Mouse (Mus musculus): ENCODE measurements at regions not wholly inside any gene's neighbourhood (a gene's known extent, or its start where the extent isn't known, plus 50 kb on each side); places are given as distances from the start of the nearest gene placed in this dataset.

DNA sequence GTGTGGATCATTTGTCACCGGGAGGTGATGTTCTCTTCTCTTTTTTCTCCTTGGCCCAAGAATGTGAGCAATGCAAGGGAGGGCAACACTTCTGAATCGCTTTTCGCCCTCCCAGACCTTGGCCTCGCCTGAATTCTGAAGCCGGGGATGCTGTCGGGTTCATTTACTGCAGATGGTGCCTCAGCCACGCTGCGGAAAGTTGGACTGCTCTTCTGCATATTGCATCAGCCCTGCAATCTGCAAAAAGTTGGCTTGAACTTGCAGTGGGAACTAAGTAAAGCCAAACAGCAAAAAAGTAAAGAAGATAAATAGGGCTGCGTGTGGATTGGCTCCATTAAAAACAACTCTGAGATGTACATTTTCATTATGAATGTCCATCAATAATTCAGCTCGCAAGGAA is 55.9 kb upstream of the Dok5 start:
- DNase-seq (ENCODE audit: low spot score), result no peak
- Histone ChIP-seq H3K36me3 (no peaks in the 10 kb centered on the region), H3K27ac (no peak overlapping the region), H3K27me3 (ENCODE audit: insufficient read depth, poor library complexity, severe bottlenecking) (no peaks in the 10 kb centered on the region), H3K4me1 (replicated peaks) (no peaks in the 10 kb centered on the region), H3K4me3 (no peak overlapping the region), H3K9me3 (peaks cover 10% of the 10 kb centered on the region; the same call in 1 of the 2 replicates)
- 94% methylated on average over 10 of the region's 10 CpGs for WGBS

DNA sequence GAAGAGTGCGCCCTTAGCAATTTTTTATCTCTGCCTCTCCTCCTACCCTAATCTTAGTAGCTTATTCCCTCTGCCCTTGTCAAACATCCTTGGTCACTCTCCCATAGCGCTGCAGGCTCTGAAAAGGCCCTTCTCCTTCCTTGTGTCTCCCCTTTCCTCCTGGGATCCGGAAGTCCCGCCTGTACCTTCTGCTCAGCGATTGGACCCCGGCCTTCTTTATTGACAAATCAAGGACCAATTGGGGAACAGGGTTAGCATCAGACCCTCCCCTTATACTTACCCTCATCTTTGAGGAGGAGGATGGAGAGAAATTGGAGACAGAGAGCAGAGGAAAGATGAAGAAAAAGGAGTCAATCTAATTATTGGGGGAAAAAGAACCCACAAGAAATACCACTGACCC is 57.9 kb upstream of the Dok5 start:
- no peaks in the 10 kb centered on the region for H3K36me3 ChIP-seq
- no peak for DNase-seq (ENCODE audit: low spot score)
- no peaks in the 10 kb centered on the region for H3K4me1 ChIP-seq (replicated peaks)
- no peak overlapping the region for H3K27ac ChIP-seq
- peaks cover 10% of the 10 kb centered on the region; the same call in 1 of the 2 replicates for H3K9me3 ChIP-seq
- WGBS, result 80% methylated on average over 6 of the region's 6 CpGs
- H3K4me3 ChIP-seq, result no peak overlapping the region
- H3K27me3 ChIP-seq (ENCODE audit: insufficient read depth, poor library complexity, severe bottlenecking), result no peaks in the 10 kb centered on the region

DNA sequence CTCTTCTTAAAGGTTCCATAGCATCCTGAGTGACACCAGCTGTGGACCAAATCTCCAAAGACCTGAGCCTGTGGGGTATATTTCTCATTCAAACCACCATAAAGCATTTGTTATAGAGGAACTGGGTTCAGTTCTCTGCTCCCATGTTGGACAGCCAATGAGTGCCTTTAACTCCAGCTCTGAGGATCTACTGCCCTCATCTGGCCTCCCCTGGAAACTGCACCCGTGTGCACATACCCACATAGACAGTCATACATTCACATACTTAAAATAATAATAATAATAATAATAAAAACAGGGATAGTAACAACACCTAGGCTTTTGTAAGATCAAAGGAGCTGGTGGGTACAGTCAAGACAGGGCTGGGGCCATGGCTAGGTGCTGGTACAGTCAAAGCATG is 58.8 kb upstream of the Dok5 start:
- no peaks in the 10 kb centered on the region for H3K4me1 ChIP-seq (replicated peaks)
- no peak overlapping the region for H3K27ac ChIP-seq
- WGBS, result 88% methylated on average over 1 of the region's 1 CpGs
- no peak for DNase-seq (ENCODE audit: low spot score)
- no peak overlapping the region for H3K4me3 ChIP-seq
- H3K27me3 ChIP-seq (ENCODE audit: insufficient read depth, poor library complexity, severe bottlenecking), result no peaks in the 10 kb centered on the region
- peaks cover 10% of the 10 kb centered on the region; the same call in 1 of the 2 replicates for H3K9me3 ChIP-seq
- no peaks in the 10 kb centered on the region for H3K36me3 ChIP-seq

DNA sequence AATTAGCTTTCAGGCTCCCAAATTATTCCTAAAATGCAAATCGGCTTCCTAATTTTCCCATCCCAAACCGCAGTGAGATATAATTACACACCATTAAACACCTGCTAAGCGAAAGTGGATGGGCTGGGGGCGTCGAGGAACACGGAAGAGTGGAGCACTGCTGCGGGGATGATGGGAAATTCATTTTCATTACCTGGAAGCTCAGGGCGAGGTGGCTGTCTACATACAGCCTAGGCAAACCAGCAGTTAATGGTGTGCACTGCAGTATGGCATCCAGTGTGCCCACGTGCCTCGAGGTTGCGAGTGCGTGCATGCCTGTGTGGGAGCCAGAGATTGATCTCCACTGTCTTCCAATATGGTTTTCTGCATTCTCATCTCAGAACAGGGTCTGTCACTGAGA is 62.6 kb upstream of the Dok5 start:
- no peaks in the 10 kb centered on the region for H3K9me3 ChIP-seq
- DNase-seq (ENCODE audit: low spot score), result no peak
- 92% methylated on average over 12 of the region's 12 CpGs for WGBS
- H3K4me1 ChIP-seq (replicated peaks), result no peaks in the 10 kb centered on the region
- no peak overlapping the region for H3K4me3 ChIP-seq
- no peaks in the 10 kb centered on the region for H3K36me3 ChIP-seq
- no peaks in the 10 kb centered on the region for H3K27me3 ChIP-seq (ENCODE audit: insufficient read depth, poor library complexity, severe bottlenecking)
- H3K27ac ChIP-seq, result no peak overlapping the region

DNA sequence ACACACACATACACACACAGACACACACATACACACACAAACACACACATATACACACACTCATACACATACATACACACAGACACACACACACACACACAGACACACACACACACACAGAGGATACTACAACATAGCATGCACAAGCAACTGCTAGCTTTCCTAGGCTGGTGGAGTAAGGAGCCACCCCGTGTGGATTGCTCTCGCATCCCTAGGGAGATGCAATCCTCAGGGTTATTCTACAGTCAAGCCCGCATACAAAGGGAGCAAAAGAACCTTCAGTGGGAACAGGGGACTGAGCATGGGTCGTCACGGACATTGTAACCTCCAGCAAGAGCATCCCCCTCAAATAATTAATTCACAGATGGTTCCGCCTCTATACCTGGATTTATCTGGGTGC is 63.1 kb upstream of the Dok5 start:
- H3K4me1 ChIP-seq (replicated peaks), result no peaks in the 10 kb centered on the region
- no peaks in the 10 kb centered on the region for H3K9me3 ChIP-seq
- 84% methylated on average over 6 of the region's 6 CpGs for WGBS
- H3K27ac ChIP-seq, result no peak overlapping the region
- no peaks in the 10 kb centered on the region for H3K36me3 ChIP-seq
- DNase-seq (ENCODE audit: low spot score), result no peak
- H3K27me3 ChIP-seq (ENCODE audit: insufficient read depth, poor library complexity, severe bottlenecking), result no peaks in the 10 kb centered on the region
- H3K4me3 ChIP-seq, result no peak overlapping the region

DNA sequence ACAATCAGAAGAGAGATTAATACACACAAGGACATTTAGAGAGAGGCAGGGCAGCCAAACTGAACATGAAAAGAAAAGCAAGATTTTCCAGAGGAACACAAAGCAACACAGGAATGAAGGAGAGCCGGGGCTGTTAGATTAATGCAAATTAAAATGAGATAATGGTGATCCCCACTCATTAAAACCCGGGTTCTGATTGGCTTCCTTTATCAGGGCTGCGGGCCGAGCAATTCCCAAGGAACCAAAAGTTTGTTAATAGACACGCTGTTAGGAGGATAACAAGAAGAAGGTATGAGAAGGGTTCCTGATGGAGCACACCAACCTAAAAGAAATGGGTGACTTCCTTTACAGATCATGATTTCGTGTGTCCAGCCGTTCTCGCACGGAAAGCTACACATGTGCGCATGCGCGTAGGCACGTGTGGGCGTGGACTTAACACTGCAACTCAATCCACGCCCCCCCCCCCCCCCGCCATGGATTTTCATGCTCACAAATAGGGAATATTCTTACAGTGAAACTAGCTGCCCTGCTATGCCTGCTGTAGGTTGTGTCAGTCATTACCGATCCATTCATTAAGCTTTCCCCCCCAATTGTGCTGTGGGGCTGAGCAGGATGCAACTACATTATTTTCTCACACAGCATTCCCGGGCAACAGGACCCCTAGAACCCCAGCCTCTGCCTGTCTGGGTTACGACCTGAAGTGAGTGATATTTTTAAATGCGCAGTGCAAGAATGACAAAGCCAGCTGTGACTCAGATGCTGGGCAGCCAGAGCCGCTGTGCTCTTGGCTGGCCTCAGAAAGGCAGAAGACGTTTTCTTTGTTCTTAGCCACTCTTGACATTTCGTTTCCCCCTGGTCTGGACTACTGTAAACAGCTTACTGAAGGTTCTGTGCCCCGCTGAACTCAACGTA is 60.5 kb upstream of the 4930470P17Rik start:
- DNase-seq (ENCODE audit: low spot score), result no peak
- H3K4me3 ChIP-seq, result no peak overlapping the region
- H3K36me3 ChIP-seq, result no peaks in the 10 kb centered on the region
- H3K27me3 ChIP-seq (ENCODE audit: insufficient read depth, poor library complexity, severe bottlenecking), result no peaks in the 10 kb centered on the region
- WGBS, result 89% methylated on average over 25 of the region's 25 CpGs
- peaks cover 25% of the 10 kb centered on the region for H3K4me1 ChIP-seq (replicated peaks)
- no peak overlapping the region for H3K27ac ChIP-seq
- H3K9me3 ChIP-seq, result no peaks in the 10 kb centered on the region

DNA sequence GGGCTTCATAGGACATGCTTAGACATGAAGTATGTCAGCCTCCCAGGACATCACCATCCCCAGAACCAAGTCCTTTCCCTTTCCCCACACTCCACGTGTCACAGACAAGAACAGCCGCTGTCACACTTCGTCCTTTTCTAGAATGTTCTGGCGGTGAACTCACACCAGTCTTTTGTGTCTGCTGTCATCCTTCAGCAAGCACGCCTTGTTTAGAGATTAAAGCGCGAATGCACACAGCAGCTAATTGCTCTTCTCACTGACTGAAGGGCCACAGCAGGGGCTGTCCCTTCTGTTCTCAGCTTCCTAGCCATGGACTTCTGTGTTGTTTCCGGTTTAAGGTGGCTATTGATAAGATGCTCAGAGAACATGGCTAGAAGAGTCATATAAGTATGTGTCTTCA is 57.5 kb upstream of the 4930470P17Rik start:
- Histone ChIP-seq H3K36me3 (no peaks in the 10 kb centered on the region), H3K9me3 (no peaks in the 10 kb centered on the region), H3K4me1 (replicated peaks) (peaks cover 34% of the 10 kb centered on the region), H3K4me3 (no peak overlapping the region), H3K27ac (no peak overlapping the region), H3K27me3 (ENCODE audit: insufficient read depth, poor library complexity, severe bottlenecking) (no peaks in the 10 kb centered on the region)
- DNase-seq (ENCODE audit: low spot score), result no peak
- 49% methylated on average over 8 of the region's 8 CpGs for WGBS

DNA sequence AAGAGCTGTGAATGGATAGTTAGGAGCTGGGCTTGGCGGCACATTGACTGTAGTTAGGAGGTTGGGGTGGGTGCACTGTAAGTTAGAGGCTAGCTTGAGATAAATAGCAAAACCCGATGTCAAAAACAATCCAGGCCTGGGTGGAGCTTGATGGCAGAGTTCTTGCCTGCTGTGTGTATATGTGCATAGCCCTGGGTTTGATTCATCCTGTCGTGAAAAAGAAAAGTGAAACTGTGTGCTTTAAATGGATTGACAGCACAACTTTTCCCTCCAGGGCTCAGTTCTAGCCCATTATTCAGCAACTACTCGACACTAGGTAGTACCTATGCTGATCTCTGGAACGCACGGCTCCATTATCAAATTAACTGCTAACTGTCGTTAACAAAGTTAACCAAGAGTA is 56.7 kb upstream of the 4930470P17Rik start:
- H3K36me3 ChIP-seq, result no peaks in the 10 kb centered on the region
- H3K4me1 ChIP-seq (replicated peaks), result peaks cover 40% of the 10 kb centered on the region
- no peaks in the 10 kb centered on the region for H3K27me3 ChIP-seq (ENCODE audit: insufficient read depth, poor library complexity, severe bottlenecking)
- no peak for DNase-seq (ENCODE audit: low spot score)
- H3K9me3 ChIP-seq, result no peaks in the 10 kb centered on the region
- H3K4me3 ChIP-seq, result no peak overlapping the region
- no peak overlapping the region for H3K27ac ChIP-seq
- WGBS, result 66% methylated on average over 7 of the region's 7 CpGs

DNA sequence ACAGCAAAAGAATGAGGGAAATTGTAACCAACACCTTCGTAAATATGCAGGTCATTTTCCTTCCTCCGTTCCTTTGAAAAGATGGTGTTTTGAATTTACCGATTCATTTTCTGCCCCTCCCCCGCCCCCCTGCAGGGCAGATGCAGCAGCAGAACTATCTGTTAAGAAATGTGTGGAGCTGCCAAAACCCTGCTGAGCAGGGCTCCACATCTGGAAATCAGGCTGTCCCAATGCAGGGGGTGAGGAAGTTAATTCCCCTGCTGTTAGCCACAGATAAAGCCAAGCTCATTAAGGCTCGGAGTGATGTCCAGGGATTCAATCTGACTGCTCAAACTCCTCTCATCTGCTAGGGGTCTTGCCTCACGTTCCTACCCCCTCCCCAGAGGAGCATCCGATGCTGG is 56.0 kb upstream of the 4930470P17Rik start:
- Histone ChIP-seq H3K27me3 (ENCODE audit: insufficient read depth, poor library complexity, severe bottlenecking) (no peaks in the 10 kb centered on the region), H3K4me1 (replicated peaks) (peaks cover 46% of the 10 kb centered on the region), H3K36me3 (no peaks in the 10 kb centered on the region), H3K9me3 (no peaks in the 10 kb centered on the region), H3K4me3 (no peak overlapping the region), H3K27ac (peak overlapping the region; percentile 51)
- peak; percentile 35 for DNase-seq (ENCODE audit: low spot score)
- WGBS, result 3% methylated on average over 7 of the region's 7 CpGs

DNA sequence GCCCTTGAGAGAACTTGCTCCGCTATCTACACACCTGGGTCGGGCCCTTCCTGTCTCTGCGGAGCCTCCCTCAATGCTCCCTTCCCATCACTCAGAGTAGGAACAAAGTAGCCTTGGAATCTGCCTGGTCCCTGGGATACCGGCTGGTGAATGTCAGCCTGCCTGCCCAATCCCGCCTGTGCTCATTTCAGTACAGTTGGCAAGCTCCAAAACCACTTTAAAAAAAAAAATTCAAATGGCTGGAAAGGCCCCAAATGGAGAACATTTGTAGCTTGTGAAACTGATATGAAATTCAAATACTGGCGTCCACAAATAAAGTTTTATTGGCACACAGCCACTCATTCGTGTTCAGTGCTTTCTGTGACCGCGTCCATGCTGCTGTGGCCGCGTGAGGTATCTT is 50.3 kb upstream of the 4930470P17Rik start:
- no peaks in the 10 kb centered on the region for H3K27me3 ChIP-seq (ENCODE audit: insufficient read depth, poor library complexity, severe bottlenecking)
- 92% methylated on average over 11 of the region's 11 CpGs for whole genome bisulfite sequencing
- H3K4me3 ChIP-seq, result no peak overlapping the region
- peaks cover 19% of the 10 kb centered on the region for H3K4me1 ChIP-seq (replicated peaks)
- no peak for DNase-seq (ENCODE audit: low spot score)
- H3K27ac ChIP-seq, result no peak overlapping the region
- no peaks in the 10 kb centered on the region for H3K9me3 ChIP-seq
- no peaks in the 10 kb centered on the region for H3K36me3 ChIP-seq
